Mouse (Mus musculus): ENCODE measurements around the gene Zbp1. TPM values are rescaled to one million over a fixed set of nuclear protein-coding genes. Genes with fewer than 3 reads are reported as not detected.

Gene Zbp1
- 0.66 and 0.77 TPM in 2 replicates for polyA plus RNA-seq (2012; rRNA removed)

GRCm38 (mm10) chr2:173218416-173219141 lies at the start of gene Zbp1:
Gene Zbp1, minus strand, starts transcription at chr2:173218923.

Other genes with a start within 250 kb of the Zbp1 start
- 0.01 TPM in 2 replicates for gene Spo11, start 241.2 kb downstream of the Zbp1 start, polyA plus RNA-seq (2012; rRNA removed)
- gene Rae1, start 218.8 kb downstream of the Zbp1 start, polyA plus RNA-seq (2012; rRNA removed): 43.2 and 47.6 TPM in 2 replicates
- gene Rbm38, start 198.4 kb downstream of the Zbp1 start, polyA plus RNA-seq (2012; rRNA removed): 211 and 254 TPM in 2 replicates
- 0.01 TPM in 1 of 2 replicates, not detected in the other for gene Ctcfl, start 99.4 kb downstream of the Zbp1 start, polyA plus RNA-seq (2012; rRNA removed)
- 0.10 and 0.14 TPM in 2 replicates for gene Pck1, start 65.9 kb downstream of the Zbp1 start, polyA plus RNA-seq (2012; rRNA removed)
- gene Pmepa1, start 57.6 kb upstream of the Zbp1 start, polyA plus RNA-seq (2012; rRNA removed): 0.28 and 0.48 TPM in 2 replicates

Data from liver, embryonic 14 days (tissue).